Mouse (Mus musculus) urinary bladder, postnatal 10 days (tissue): ENCODE data around the gene Sae1.
A peak's percentile ranks its signal among the peaks of the same experiment; 100 is the strongest.

Experiments used
- DNase-seq: peaks from one replicate; pipeline ENCODE4 v3.0.0; 2022; ENCODE audit warnings: low spot score

Sae1 gene

DNA sequence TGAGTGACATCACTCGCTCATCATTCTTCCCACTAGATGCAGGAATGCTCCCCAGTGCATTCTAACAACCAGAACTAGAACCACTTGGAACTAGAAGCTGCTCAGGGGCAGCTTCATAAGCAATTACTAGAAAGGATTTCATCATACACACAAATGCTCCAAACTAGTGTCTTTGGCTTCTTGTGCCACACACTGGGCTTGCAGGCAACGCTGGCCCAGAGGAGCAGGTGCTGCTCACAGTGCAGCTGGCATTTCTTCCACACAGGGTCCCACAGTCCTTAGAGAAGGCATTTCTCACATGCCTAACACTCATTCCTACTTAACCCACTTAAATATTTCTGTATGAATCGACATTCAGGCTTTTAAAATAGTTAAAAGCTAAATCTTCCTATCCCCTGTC is 30.0 kb downstream of the Sae1 start:
- no peak for DNase-seq

DNA sequence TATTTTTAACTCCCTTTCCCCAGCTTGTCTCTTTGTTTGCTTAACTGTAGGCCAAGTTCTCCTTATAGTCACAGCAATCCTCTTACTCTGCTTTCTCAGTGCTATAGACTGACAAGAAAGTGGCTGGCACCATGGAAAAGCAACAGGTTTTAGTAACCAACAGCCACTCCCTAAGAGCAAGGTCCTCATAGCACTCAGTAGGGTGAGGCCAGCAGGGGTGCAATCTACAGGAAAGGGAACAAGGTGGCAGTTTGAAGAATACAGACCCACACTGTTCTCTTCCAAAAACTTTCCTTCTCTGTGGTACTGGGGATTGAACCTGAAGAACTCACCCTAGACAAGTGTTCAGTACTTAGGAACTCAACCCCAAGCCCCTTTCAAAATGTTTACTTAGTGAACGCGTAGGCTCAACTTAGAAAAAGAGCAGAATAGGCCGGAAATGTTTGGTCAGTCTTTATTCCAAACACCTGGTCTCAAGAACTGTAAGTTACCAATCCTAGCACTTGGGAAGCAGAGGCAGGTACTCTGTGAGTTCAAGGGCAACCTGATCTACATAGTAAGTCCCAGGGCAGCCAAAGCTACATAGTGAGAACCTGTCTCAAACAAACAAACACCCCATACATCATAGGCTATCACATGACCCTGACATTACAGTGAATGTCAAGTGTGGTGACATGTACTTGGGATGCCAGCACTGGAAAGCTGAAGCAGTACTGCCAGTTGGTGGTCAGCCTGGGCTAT is 31.6 kb downstream of the Sae1 start:
- no peak for DNase-seq

DNA sequence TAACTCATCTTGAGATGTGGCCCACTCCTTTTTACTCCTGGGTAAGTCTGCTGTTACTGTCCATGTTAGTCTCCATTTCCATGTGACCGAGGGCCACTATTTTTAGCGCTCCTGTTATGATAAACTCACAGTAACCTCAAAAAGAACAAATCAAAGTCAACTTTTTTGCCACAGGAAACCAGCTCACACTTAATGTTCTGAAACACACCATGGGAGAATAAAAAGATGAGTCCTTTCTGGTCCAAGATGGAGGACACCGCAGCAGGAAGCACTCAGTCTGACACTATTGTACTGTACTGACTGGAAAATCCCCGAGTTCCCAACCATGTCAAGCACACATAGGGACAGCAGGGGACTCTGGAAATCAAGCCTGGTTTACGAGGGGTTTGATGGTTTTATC is 37.6 kb downstream of the Sae1 start:
- no peak for DNase-seq

- no peak for DNase-seq
These were observed 42.3 kb downstream of the Sae1 start for GRCm38 (mm10) chr7:16345297-16345696.

DNA sequence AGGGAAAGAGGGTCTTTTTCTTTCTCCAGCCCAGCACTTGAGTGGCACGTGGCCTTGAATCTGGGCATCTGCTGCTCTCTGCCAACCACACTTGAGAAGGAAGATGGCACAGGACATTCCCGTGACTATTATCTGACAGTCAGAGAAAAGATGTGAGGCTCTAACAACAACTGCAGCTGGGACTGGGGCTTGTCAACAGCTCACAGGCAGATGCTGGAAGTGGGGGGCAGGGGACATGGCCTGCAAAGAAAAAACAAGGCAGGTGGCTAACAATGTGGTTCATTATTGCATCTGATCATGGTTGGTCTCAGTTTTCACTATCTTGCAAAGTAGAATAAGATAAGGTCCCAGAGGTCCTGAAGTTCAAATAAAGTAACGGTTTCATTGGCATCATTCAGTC is 43.0 kb downstream of the Sae1 start:
- no peak for DNase-seq

GRCm38 (mm10) chr7:16337733-16338132 is 49.9 kb downstream of the Sae1 start:
- DNase-seq, result no peak

DNA sequence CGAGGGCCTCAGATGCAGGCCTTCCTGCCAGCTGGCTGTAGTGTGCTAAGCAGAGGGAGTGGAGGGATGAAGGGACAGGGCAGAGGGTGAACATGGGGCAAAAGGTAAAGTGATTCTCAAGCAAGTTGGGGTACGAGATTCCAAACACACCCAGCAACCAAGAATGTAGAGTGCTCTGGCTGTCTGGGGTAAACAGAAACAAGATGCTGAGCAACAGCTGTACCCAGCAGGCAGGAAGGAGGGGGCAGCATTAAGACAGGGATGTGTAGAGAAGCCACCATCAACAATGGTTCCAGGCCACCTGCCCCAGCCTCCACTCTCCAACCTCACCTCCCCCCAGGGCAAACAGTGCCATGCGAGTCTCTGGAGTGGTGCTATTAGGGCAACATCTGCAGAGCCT is 58.5 kb downstream of the Sae1 start:
- no peak for DNase-seq

GRCm38 (mm10) chr7:16326607-16326971 is 61.0 kb downstream of the Sae1 start:
- no peak for DNase-seq

GRCm38 (mm10) chr7:16325920-16326606 is 61.5 kb downstream of the Sae1 start:
- DNase-seq, result no peak

DNA sequence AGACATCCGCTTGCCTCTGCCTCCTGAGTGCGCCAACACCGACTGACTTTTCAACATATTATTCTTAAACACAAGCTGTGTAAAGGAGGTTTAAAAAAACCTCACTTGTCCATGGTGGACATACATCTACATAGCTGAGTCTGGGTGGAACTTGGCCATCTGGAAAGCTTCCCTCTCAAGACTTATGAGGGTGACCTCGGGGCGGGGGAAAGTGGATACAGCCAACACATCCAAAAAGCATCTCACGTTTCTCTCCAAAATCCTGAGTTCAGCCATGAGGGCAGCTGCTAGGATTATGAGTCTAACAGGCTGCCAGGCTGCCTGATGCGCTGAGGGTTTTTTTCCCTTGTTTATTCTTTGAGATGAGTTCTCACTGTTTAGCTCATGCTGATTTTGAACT is 62.9 kb downstream of the Sae1 start:
- DNase-seq, result no peak

DNA sequence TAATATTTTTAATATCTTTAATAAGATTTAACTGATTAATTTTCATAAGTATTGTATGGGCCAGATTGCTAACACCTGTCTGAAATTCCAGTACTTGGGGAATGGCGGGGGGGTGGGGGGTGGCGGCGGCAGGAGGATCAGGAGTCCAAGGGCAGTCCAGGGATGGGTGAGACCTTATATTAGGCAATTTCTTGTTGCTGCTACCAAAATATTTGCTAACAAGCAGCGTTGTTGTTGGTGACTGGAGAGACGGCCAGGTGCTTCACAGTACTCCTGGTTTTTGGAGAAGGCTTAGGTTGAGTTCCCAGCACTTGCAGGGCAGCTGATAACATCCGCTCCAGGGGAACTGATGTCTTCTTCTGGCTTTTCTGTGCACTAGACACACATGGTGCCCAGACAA is 67.1 kb downstream of the Sae1 start:
- DNase-seq, result no peak

DNA sequence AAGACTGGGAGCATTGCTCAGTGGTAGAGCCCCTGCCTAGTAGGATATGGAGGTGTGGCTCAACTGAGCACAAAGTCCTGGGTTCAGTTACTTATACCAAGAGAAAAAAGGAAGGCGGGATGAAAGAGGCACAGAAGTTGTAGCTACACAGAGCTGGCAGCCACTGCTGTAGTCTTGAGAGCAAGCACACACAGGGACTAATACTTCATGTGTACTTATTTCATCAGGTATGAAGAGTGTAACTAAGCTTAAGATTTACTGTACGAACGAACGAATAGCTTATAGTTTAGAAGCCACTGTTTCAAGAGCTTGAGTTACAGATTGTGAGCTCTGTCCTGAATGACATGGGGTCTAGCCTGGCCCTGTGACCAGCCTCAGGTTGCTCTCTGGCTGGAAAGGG is 68.4 kb downstream of the Sae1 start:
- no peak for DNase-seq

GRCm38 (mm10) chr7:16317094-16317493 is 70.5 kb downstream of the Sae1 start:
- DNase-seq, result no peak

DNA sequence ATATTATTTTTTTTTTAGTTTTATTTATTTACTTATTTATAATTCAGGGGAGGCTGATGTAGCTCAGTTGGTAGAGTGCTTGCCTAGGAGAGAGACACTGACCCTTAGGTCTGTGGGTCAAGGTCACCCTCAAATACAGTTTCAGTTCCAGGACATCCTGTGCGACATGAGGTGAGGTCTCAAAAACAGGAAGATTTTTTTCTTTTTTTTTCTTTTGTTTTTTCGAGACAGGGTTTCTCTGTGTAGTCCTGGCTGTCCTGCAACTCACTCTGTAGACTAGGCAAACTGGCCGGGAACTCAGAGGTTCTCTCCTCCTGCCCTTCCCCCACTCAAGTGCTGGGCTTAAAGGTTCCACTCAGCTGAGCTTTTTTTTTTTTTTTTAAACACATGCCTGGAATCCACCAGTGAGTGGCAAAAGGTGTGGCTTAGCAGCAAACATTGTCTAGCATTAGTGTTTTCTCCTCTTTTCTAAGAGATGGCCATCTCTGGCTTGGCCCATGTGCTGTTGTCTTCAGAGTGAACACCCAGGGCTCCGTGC is 72.3 kb downstream of the Sae1 start:
- no peak for DNase-seq

- no peak for DNase-seq
These were observed 73.3 kb downstream of the Sae1 start for GRCm38 (mm10) chr7:16314221-16314775.

DNA sequence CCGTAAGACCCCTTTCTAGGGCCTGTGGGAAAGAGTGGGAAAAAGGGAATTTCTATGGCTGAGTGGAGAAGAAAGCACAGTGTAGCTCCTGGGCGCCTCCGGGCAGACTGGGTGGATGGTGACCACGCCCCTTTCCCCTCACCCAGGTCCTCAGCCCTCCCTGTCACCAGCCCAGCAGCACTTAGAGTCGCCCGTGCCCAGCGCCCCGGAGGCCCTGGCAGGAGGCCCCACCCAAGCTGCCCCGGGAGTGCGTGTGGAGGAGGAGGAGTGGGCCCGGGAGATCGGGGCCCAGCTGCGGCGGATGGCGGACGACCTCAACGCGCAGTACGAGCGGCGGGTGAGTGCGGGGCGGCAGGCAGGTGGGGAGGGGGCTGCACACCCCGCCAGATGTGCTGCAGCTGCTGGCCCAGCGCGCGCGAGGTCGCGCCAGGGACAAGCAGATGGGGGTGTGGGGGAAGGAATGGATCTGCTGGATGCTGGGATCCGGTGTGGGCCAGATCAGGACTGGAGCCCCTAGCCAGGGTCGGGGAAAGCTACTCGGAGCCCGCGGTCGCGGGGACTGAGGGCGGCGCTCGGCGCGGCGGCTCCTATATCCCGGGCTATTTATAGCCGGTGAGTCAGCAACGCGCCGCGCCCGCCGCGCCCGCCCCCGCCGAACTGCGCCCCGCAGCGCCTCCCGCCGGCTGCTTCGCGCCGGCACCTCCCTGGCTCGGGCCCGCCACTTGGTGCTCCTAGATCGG is 74.0 kb downstream of the Sae1 start:
- DNase-seq, result peak; percentile 44

DNA sequence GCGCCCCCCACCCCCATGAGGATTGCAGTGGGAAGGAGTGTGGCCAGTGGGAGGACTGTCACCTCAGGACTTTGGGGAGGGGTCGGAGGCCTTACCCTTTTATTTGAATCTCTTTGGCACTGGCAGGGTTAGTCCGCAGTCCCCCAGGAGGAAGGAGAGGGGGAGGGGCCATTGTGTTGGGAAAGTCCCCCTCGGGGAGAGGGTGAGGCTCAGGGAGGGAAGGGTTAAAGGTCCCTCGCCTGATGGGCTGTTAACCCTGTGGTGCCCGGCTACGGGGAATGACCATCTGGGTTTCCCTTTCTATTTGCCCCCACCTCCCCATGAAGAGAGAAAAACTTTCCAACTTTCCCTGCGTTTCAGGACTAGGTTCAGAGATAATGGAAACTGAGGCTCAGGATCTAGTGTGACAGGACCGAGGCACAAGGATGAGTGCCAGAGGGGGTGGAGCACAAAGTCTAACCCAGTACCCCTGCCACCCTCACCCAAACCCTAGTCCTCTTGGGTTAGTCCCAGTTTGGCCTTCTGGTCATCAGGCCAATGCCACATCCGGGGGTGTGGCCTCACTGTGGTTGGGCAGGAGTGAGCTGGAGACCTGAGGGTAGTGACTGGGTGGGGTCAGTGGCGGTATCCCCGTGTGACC is 74.8 kb downstream of the Sae1 start:
- no peak for DNase-seq

- no peak for DNase-seq
These were observed 75.5 kb downstream of the Sae1 start for GRCm38 (mm10) chr7:16312011-16312671.

- DNase-seq, result no peak
These were observed 76.1 kb downstream of the Sae1 start for GRCm38 (mm10) chr7:16311453-16312004.

- DNase-seq, result no peak
These were observed 76.8 kb downstream of the Sae1 start for GRCm38 (mm10) chr7:16310521-16311452.
